Mouse (Mus musculus): ENCODE results near the gene Hydin.

Gene Hydin

GRCm38 (mm10) chr8:110630571-110631071 lies 363.8 kb downstream of the Hydin start:
- peak; percentile 55 to 58 for DNase-seq (ENCODE audit: low spot score in 2 of 2)

- no peak for DNase-seq (ENCODE audit: low spot score in 2 of 2)
Measured at GRCm38 (mm10) chr8:110631201-110631600, 364.4 kb downstream of the Hydin start.

GRCm38 (mm10) chr8:110633814-110634213 lies 367.0 kb downstream of the Hydin start:
- no peak for DNase-seq (ENCODE audit: low spot score in 2 of 2)

GRCm38 (mm10) chr8:110636182-110636581 lies 369.4 kb downstream of the Hydin start:
- no peak for DNase-seq (ENCODE audit: low spot score in 2 of 2)

GRCm38 (mm10) chr8:110642331-110642730 lies 375.6 kb downstream of the Hydin start:
- DNase-seq (ENCODE audit: low spot score in 2 of 2) = no peak

GRCm38 (mm10) chr8:110643177-110643576 lies 376.4 kb downstream of the Hydin start:
- DNase-seq (ENCODE audit: low spot score in 2 of 2) = no peak

GRCm38 (mm10) chr8:110644422-110644821 lies 377.6 kb downstream of the Hydin start:
- no peak for DNase-seq (ENCODE audit: low spot score in 2 of 2)

- no peak for DNase-seq (ENCODE audit: low spot score in 2 of 2)
Measured at GRCm38 (mm10) chr8:110644901-110645300, 378.1 kb downstream of the Hydin start.

- DNase-seq (ENCODE audit: low spot score in 2 of 2) = no peak
Measured at GRCm38 (mm10) chr8:110645340-110645739, 378.6 kb downstream of the Hydin start.

- DNase-seq (ENCODE audit: low spot score in 2 of 2) = peak; percentile 57 to 78
Measured at GRCm38 (mm10) chr8:110646064-110646463, 379.3 kb downstream of the Hydin start.

- DNase-seq (ENCODE audit: low spot score in 2 of 2) = no peak
Measured at GRCm38 (mm10) chr8:110648577-110648976, 381.8 kb downstream of the Hydin start.

- DNase-seq (ENCODE audit: low spot score in 2 of 2) = no peak
Measured at GRCm38 (mm10) chr8:110649286-110649685, 382.5 kb downstream of the Hydin start.

GRCm38 (mm10) chr8:110650838-110651237 lies 384.1 kb downstream of the Hydin start:
- DNase-seq (ENCODE audit: low spot score in 2 of 2) = no peak

GRCm38 (mm10) chr8:110651847-110652246 lies 385.1 kb downstream of the Hydin start:
- no peak for DNase-seq (ENCODE audit: low spot score in 2 of 2)

GRCm38 (mm10) chr8:110654075-110655060 lies 387.6 kb downstream of the Hydin start:
- no peak for DNase-seq (ENCODE audit: low spot score in 2 of 2)

GRCm38 (mm10) chr8:110655827-110656226 lies 389.1 kb downstream of the Hydin start:
- no peak for DNase-seq (ENCODE audit: low spot score in 2 of 2)

- no peak for DNase-seq (ENCODE audit: low spot score in 2 of 2)
Measured at GRCm38 (mm10) chr8:110657661-110658060, 390.9 kb downstream of the Hydin start.
